Mouse (Mus musculus): ENCODE data around the gene Ppfia2. TPM values are rescaled to one million over a fixed set of nuclear protein-coding genes. Genes with fewer than 3 reads are reported as not detected.

Gene Ppfia2
- 0.24 TPM for polyA plus RNA-seq (2017; shearing (Covaris generic))

DNA sequence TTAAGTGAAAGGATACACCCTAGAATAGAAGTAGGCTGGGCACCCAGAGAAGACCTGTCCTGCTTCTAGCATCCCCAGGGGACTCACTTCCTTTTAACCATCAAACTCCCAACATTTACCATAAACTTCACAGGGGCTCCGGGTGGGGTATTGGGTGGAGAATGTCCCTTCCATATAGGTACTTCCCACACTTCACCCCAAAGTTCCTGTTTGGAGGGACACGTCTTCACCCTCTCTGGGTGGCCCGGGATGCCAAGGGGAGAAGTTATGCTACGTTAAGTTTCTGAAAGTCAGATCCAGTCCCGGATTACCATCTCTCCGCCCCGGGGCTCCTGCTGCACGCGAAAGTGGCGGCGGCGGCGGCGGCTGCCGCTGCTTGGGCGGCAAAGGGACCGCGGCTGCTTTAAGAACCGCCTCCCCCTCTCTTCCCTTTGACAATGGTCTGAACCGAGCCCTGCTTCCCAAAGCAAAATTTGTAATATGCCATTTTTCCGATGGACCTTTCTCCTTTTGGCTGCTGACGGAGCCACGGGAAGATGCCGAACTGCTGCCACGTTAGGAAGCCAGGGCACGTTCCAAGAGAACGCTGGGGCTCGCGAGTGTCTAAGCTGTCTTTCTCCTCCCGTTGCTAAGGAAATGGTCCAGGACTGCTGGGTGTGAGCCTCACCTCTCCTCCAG, at the start of gene Ppfia2:
Gene Ppfia2 (plus strand): TSS at position 485 of the 678 bp plus-strand sequence.

